Mouse (Mus musculus) lung, postnatal 0 days (tissue): ENCODE results near the gene Hspa4. TPM values are rescaled to one million over a fixed set of nuclear protein-coding genes. Genes with fewer than 3 reads are reported as not detected.

Experiments used
- ATAC-seq: fragments of 200-750 bp; cut with Nextera tagmentation; 2 replicates; pipeline ENCODE4 v1.8.0; 2017; ENCODE audit warnings: moderate library complexity
- DNase-seq: peaks from one replicate; pipeline ENCODE4 v3.0.0-alpha.2; 2016; ENCODE audit warnings: low spot score
- H3K27ac ChIP-seq: fragments of 300-500 bp; sonication (generic); 2 replicates; pipeline ENCODE4 v1.5.1; 2014; ENCODE audit warnings: antibody characterized with exemption, mild to moderate bottlenecking, low read length, mixed read lengths
- H3K27me3 ChIP-seq: fragments of 300-500 bp; sonication (generic); replicated peaks from 2 replicates; pipeline ENCODE4 v1.6.1; 2014; ENCODE audit warnings: low read length, mixed read lengths; ENCODE audit not compliant: insufficient read depth
- H3K36me3 ChIP-seq: fragments of 300-500 bp; sonication (generic); 2 replicates; pipeline ENCODE4 v1.6.1; 2014; ENCODE audit warnings: low read length, mixed read lengths; ENCODE audit not compliant: insufficient read depth
- H3K4me1 ChIP-seq: fragments of 300-500 bp; sonication (generic); 2 replicates; pipeline ENCODE4 v1.6.1; 2014; ENCODE audit warnings: antibody characterized with exemption, low read depth, low read length, mixed read lengths; ENCODE audit not compliant: insufficient read depth
- H3K4me2 ChIP-seq: fragments of 300-500 bp; sonication (generic); replicated peaks from 2 replicates; pipeline ENCODE4 v1.6.1; 2014; ENCODE audit warnings: low read depth, mild to moderate bottlenecking, low read length, moderate library complexity, mixed read lengths
- H3K4me3 ChIP-seq: fragments of 300-500 bp; sonication (generic); 2 replicates; pipeline ENCODE4 v1.5.1; 2014; ENCODE audit warnings: low read depth, low read length
- H3K9ac ChIP-seq: fragments of 300-500 bp; sonication (generic); replicated peaks from 2 replicates; pipeline ENCODE4 v1.6.1; 2014; ENCODE audit warnings: low read depth, mild to moderate bottlenecking
- H3K9me3 ChIP-seq: fragments of 300-500 bp; sonication (generic); 2 replicates; pipeline ENCODE4 v1.6.1; 2016; ENCODE audit warnings: low read length, mixed read lengths
- CTCF ChIP-seq: IDR thresholded peaks from 2 replicates; pipeline ENCODE4 v1.5.1; 2016; ENCODE audit warnings: antibody characterized with exemption, mild to moderate bottlenecking
- EP300 ChIP-seq: IDR thresholded peaks from 2 replicates; pipeline ENCODE4 v1.6.1; 2016; ENCODE audit warnings: antibody characterized with exemption, mild to moderate bottlenecking, control low read depth
- WGBS: fragments of 180-500 bp; shearing (Covaris S2); extraction: QIAGEN DNeasy Blood & Tissue Kit; methylation state at CpG from one replicate; pipeline ENCODE4 v1.1.7; 2014; 5-methylcytosine and 5-hydroxymethylcytosine counted together
- polyA plus RNA-seq: library from polyadenylated mRNA; unstranded; fragments of >200 nt; fragmentation: Nextera tagmentation; extraction: Ambion mirVana; gene quantifications from 2 replicates; pipeline ENCODE4 v1.2.1, GENCODE M21; 2015

Hspa4 gene
- polyA plus RNA-seq, 1 experiment from 2014 or later = 42.0 TPM

GRCm38 (mm10) chr11:53256914-53257313 lies 43.3 kb downstream of the Hspa4 start:
- H3K4me1 ChIP-seq = 0 out of 2 replicates have a peak, but pooled peaks cover 3% of the 10 kb centered on the region
- H3K27me3 ChIP-seq = no peaks in the 10 kb centered on the region
- no peaks in the 10 kb centered on the region for H3K9me3 ChIP-seq
- no peak overlapping the region for H3K27ac ChIP-seq
- peaks cover 5% of the 10 kb centered on the region; the same call in 1 of the 2 replicates for H3K36me3 ChIP-seq
- no peak overlapping the region for H3K9ac ChIP-seq
- no peak for TF ChIP-seq EP300
- TF ChIP-seq CTCF = no peak
- no peak overlapping the region for H3K4me2 ChIP-seq
- 65% methylated on average over 2 of the region's 2 CpGs for WGBS
- no peak for ATAC-seq
- H3K4me3 ChIP-seq = no peak overlapping the region
- no peak for DNase-seq

- no peak overlapping the region for H3K9ac ChIP-seq
- no peaks in the 10 kb centered on the region for H3K4me1 ChIP-seq
Observed at GRCm38 (mm10) chr11:53254926-53255325, 45.3 kb downstream of the Hspa4 start.

GRCm38 (mm10) chr11:53254428-53254827 lies 45.8 kb downstream of the Hspa4 start:
- H3K9me3 ChIP-seq = no peaks in the 10 kb centered on the region
- no peak for TF ChIP-seq EP300
- peak; percentile 43; the same call in 1 of the 2 replicates for TF ChIP-seq CTCF
- no peak overlapping the region for H3K4me2 ChIP-seq
- 95% methylated on average over 3 of the region's 3 CpGs for WGBS
- H3K4me1 ChIP-seq = no peaks in the 10 kb centered on the region
- H3K27me3 ChIP-seq = no peaks in the 10 kb centered on the region
- H3K9ac ChIP-seq = no peak overlapping the region
- no peak for DNase-seq
- no peaks in the 10 kb centered on the region for H3K36me3 ChIP-seq
- H3K27ac ChIP-seq = no peak overlapping the region
- no peak for ATAC-seq
- H3K4me3 ChIP-seq = no peak overlapping the region

More at GRCm38 (mm10) chr11:53254926-53255325, 45.3 kb downstream of the Hspa4 start:
- DNase-seq = peak; percentile 70
- 36% methylated on average over 7 of the region's 7 CpGs for WGBS
- H3K9me3 ChIP-seq = no peaks in the 10 kb centered on the region
- no peaks in the 10 kb centered on the region for H3K36me3 ChIP-seq
- no peak for TF ChIP-seq EP300
- TF ChIP-seq CTCF = peak; percentile 83
- no peak for ATAC-seq
- H3K4me2 ChIP-seq = no peak overlapping the region
- H3K4me3 ChIP-seq = no peak overlapping the region
- no peak overlapping the region for H3K27ac ChIP-seq
- H3K27me3 ChIP-seq = no peaks in the 10 kb centered on the region

GRCm38 (mm10) chr11:53252186-53253119 lies 47.8 kb downstream of the Hspa4 start:
- no peak for DNase-seq
- no peak overlapping the region for H3K9ac ChIP-seq
- TF ChIP-seq CTCF (no peak), EP300 (no peak)

GRCm38 (mm10) chr11:53250796-53251195 lies 49.5 kb downstream of the Hspa4 start:
- no peak overlapping the region for H3K9ac ChIP-seq
- no peak overlapping the region for H3K4me2 ChIP-seq
- no peaks in the 10 kb centered on the region for H3K4me1 ChIP-seq
- no peak overlapping the region for H3K27ac ChIP-seq
- H3K36me3 ChIP-seq = no peaks in the 10 kb centered on the region
- no peak for TF ChIP-seq EP300
- no peak for TF ChIP-seq CTCF
- DNase-seq (no peak), ATAC-seq (no peak)
- H3K4me3 ChIP-seq = no peak overlapping the region
- H3K9me3 ChIP-seq = no peaks in the 10 kb centered on the region
- H3K27me3 ChIP-seq = no peaks in the 10 kb centered on the region
- WGBS = 78% methylated on average over 14 of the region's 14 CpGs

More at GRCm38 (mm10) chr11:53252186-53253119, 47.8 kb downstream of the Hspa4 start:
- Histone ChIP-seq H3K9me3 (no peaks in the 10 kb centered on the region), H3K27ac (no peak overlapping the region), H3K4me2 (no peak overlapping the region), H3K36me3 (no peaks in the 10 kb centered on the region), H3K4me1 (no peaks in the 10 kb centered on the region), H3K27me3 (no peaks in the 10 kb centered on the region), H3K4me3 (no peak overlapping the region)
- no peak for ATAC-seq
- WGBS = 89% methylated on average over 12 of the region's 12 CpGs

GRCm38 (mm10) chr11:53249686-53250085 lies 50.6 kb downstream of the Hspa4 start:
- TF ChIP-seq CTCF = no peak
- no peak for TF ChIP-seq EP300
- no peak overlapping the region for H3K4me3 ChIP-seq

More at GRCm38 (mm10) chr11:53249686-53250085, 50.6 kb downstream of the Hspa4 start:
- Histone ChIP-seq H3K9me3 (no peaks in the 10 kb centered on the region), H3K27ac (no peak overlapping the region), H3K4me2 (no peak overlapping the region), H3K27me3 (no peaks in the 10 kb centered on the region), H3K9ac (no peak overlapping the region), H3K4me1 (no peaks in the 10 kb centered on the region), H3K36me3 (no peaks in the 10 kb centered on the region)
- ATAC-seq = no peak
- no peak for DNase-seq
- WGBS = 80% methylated on average over 5 of the region's 5 CpGs
